Mouse (Mus musculus) forebrain, embryonic 11.5 days (tissue): ENCODE data around the gene Tmem101. TPM values are rescaled to one million over a fixed set of nuclear protein-coding genes. Genes with fewer than 3 reads are reported as not detected.

Source experiments
- ATAC-seq: fragments of 200-750 bp; cut with Nextera tagmentation; replicated peaks from 2 replicates; pipeline ENCODE4 v1.8.0; 2017; ENCODE audit warnings: moderate TSS enrichment; ENCODE audit not compliant: low FRiP score
- DNase-seq: peaks from one replicate; pipeline ENCODE4 v3.0.0-alpha.2; 2017; ENCODE audit warnings: low spot score
- H3K27ac ChIP-seq: fragments of 300-500 bp; sonication (generic); 2 replicates; pipeline ENCODE4 v1.5.1; 2014; ENCODE audit warnings: low read depth, low read length
- H3K27me3 ChIP-seq: fragments of 300-500 bp; sonication (generic); 2 replicates; pipeline ENCODE4 v1.6.1; 2014; ENCODE audit warnings: mild to moderate bottlenecking, low read length, mixed read lengths; ENCODE audit not compliant: control insufficient read depth, insufficient read depth
- H3K36me3 ChIP-seq: fragments of 300-500 bp; sonication (generic); 2 replicates; pipeline ENCODE4 v1.6.1; 2014; ENCODE audit warnings: mild to moderate bottlenecking, low read length, moderate library complexity, mixed read lengths; ENCODE audit not compliant: control insufficient read depth, insufficient read depth
- H3K4me1 ChIP-seq: fragments of 300-500 bp; sonication (generic); replicated peaks from 2 replicates; pipeline ENCODE4 v1.6.1; 2014; ENCODE audit warnings: low read length, mixed read lengths; ENCODE audit not compliant: control insufficient read depth, insufficient read depth
- H3K4me2 ChIP-seq: fragments of 300-500 bp; sonication (generic); 2 replicates; pipeline ENCODE4 v1.6.1; 2014; ENCODE audit warnings: low read depth, mild to moderate bottlenecking, low read length, moderate library complexity, mixed read lengths; ENCODE audit not compliant: severe bottlenecking
- H3K4me3 ChIP-seq: fragments of 300-500 bp; sonication (generic); 2 replicates; pipeline ENCODE4 v1.5.1; 2014; ENCODE audit warnings: low read depth, low read length
- H3K9ac ChIP-seq: fragments of 300-500 bp; sonication (generic); 2 replicates; pipeline ENCODE4 v1.6.1; 2014; ENCODE audit warnings: low read length
- H3K9me3 ChIP-seq: fragments of 300-500 bp; sonication (generic); 2 replicates; pipeline ENCODE4 v1.6.1; 2016; ENCODE audit warnings: low read length, mixed read lengths; ENCODE audit not compliant: control insufficient read depth
- WGBS: fragments of 180-500 bp; shearing (Covaris S2); extraction: QIAGEN DNeasy Blood & Tissue Kit; methylation state at CpG from one replicate; pipeline ENCODE4 v1.1.7; 2014; 5-methylcytosine and 5-hydroxymethylcytosine counted together
- polyA plus RNA-seq: library from polyadenylated mRNA; unstranded; fragments of >200 nt; fragmentation: Nextera tagmentation; extraction: Ambion mirVana; gene quantifications from 2 replicates; pipeline ENCODE4 v1.2.1, GENCODE M21; 2014

Gene Tmem101
- polyA plus RNA-seq, 1 experiment from 2014 or later: 35.7 TPM

DNA sequence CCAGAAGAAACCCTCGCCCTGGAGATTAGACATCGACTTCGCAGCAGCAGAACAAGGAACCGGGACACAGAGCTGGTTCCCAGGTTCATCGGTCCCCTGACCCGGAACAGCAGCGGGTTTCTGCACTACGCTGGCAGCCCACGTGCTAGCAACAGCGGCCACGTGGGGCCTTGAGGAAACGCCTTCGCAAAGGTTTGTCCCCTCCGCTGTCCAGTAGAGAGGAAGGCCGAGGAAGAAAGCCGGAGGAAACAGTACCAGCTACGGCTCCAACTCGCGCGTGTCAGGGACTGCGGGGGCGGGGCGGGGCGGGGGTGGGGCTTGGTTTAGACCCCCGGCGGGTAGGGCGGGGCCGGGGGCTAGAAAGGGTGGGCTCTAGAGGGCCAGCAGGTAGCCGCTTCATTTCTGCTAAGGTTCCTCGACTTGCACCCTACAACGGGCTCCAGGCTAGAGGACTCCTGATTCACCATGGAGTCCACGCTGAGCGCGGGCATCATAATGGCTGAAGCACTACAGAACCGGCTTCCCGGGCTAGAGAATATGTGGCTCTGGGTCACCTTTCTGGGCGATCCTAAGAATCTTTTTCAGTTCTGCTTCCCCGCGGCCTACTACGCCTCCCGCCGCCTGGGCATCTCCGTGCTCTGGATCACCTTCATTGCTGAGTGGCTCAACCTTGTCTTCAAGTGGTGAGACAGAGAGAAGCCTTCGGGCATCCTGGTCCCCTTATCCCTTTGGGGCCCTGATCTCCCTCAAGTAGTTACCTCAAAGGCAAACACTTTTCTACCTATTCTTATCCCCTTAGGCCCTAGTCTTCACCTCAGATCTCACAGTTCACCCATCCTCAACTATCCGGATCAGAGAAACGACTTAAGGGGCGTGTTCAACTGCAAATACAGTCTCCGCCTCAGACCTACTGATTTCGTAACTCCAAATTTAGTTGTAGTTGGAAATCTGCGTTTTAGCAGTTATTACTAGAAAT is 33.5 kb upstream of the Tmem101 start, which contains the start of gene G6pc3:
Gene G6pc3, plus strand, starts transcription at position 160 of the 976 bp plus-strand sequence.
- peak within 1 kb of the TSS; percentile 79 for H3K4me2 ChIP-seq
- peak within 1 kb of the TSS; percentile 58 for H3K4me3 ChIP-seq
- H3K9me3 ChIP-seq: no peaks in the 10 kb centered on the region
- ATAC-seq (peak; percentile 82), DNase-seq (peak; percentile 90)
- 3% methylated on average over 50 of the region's 50 CpGs for WGBS
- H3K4me1 ChIP-seq: 0 out of 2 replicates have a peak, but pooled peaks cover 5% of the 10 kb centered on the region
- H3K27ac ChIP-seq: 0 out of 2 replicates have a peak within 1 kb of the TSS, but pooled peaks have one; percentile 13
- H3K9ac ChIP-seq: peak within 1 kb of the TSS; percentile 73
- H3K27me3 ChIP-seq: no peaks in the 10 kb centered on the region
- no peaks in the 10 kb centered on the region; the same call in 1 of the 2 replicates for H3K36me3 ChIP-seq

DNA sequence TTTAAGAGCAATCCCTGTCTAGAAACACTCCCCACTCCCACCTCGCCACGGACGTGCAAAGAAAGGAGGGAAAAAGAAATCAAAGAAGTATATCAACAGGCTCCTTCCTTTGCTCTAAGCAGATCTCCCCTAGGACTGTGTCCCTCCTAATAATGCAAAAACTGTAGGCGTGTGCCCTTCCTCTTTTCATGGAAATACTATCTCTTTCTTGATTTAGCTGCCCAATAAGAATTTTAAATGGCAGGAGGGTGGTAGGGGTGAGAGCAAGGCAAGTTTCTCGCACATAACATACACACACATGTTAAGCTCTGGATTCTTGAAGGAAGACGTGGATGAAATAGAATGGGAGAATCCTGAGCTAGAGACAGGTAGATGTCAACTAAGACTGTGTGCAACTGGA is 32.8 kb upstream of the Tmem101 start:
- Histone ChIP-seq H3K4me2 (peak overlapping the region; percentile 79), H3K4me3 (peak overlapping the region; percentile 58), H3K36me3 (no peaks in the 10 kb centered on the region; the same call in 1 of the 2 replicates), H3K27ac (no peak overlapping the region), H3K27me3 (no peaks in the 10 kb centered on the region), H3K4me1 (peaks cover 8% of the 10 kb centered on the region; the same call in 1 of the 2 replicates), H3K9ac (peak overlapping the region; percentile 73), H3K9me3 (no peaks in the 10 kb centered on the region)
- ATAC-seq: no peak
- 79% methylated on average over 6 of the region's 6 CpGs for WGBS
- DNase-seq: no peak

DNA sequence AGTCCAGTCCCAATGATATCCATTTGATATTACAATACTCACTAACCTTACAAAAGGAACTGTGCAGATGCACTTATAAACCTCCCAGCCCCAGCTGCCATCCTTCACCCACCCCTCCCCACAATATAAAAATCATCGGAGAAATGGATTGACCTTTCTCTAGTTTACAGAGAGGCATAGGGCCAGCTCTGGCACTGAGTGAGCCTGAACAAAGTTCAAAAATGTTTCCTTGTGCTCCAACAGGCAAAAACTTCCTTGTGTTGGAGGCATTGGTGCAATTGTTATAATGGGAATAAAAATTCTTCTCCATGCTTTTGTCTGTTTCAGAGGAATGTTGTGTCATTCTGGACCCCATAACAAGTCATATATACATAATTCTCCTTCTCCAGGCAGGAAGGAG is 30.0 kb upstream of the Tmem101 start:
- Histone ChIP-seq H3K27ac (no peak overlapping the region), H3K9me3 (no peaks in the 10 kb centered on the region), H3K27me3 (no peaks in the 10 kb centered on the region), H3K36me3 (peaks cover under 1% of the 10 kb centered on the region; the same call in 1 of the 2 replicates), H3K4me3 (no peak overlapping the region), H3K9ac (no peak overlapping the region), H3K4me1 (peaks cover 8% of the 10 kb centered on the region; the same call in 1 of the 2 replicates), H3K4me2 (no peak overlapping the region)
- no peak for ATAC-seq
- WGBS: 94% methylated on average over 1 of the region's 1 CpGs
- no peak for DNase-seq

DNA sequence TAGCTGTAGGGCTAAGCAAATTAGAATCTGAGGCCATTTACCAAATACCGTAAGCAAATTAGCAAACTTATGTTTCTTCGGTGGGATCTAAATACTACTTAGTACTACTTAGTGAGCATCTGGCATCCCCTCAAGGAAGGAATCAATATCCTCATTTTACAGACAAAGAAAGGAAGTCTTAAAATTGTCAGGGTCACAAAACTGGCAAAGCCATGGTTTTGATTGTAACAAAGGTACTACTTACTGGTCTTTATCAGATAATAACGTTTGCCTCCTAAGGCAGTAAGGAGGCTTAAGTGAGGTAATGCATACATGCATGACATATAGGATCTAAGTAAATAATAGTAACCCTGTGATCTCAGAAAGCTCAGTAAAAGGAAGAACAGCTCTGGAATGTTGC is 29.5 kb upstream of the Tmem101 start:
- ATAC-seq: no peak
- Histone ChIP-seq H3K9ac (no peak overlapping the region; the same call in 1 of the 2 replicates), H3K4me1 (peaks cover 6% of the 10 kb centered on the region; the same call in 1 of the 2 replicates), H3K36me3 (peaks cover 3% of the 10 kb centered on the region; the same call in 1 of the 2 replicates), H3K4me2 (peak overlapping the region; percentile 87), H3K9me3 (no peaks in the 10 kb centered on the region), H3K27me3 (no peaks in the 10 kb centered on the region), H3K27ac (no peak overlapping the region), H3K4me3 (peak overlapping the region; percentile 91)
- 67% methylated on average over 3 of the region's 3 CpGs for WGBS
- DNase-seq: no peak

DNA sequence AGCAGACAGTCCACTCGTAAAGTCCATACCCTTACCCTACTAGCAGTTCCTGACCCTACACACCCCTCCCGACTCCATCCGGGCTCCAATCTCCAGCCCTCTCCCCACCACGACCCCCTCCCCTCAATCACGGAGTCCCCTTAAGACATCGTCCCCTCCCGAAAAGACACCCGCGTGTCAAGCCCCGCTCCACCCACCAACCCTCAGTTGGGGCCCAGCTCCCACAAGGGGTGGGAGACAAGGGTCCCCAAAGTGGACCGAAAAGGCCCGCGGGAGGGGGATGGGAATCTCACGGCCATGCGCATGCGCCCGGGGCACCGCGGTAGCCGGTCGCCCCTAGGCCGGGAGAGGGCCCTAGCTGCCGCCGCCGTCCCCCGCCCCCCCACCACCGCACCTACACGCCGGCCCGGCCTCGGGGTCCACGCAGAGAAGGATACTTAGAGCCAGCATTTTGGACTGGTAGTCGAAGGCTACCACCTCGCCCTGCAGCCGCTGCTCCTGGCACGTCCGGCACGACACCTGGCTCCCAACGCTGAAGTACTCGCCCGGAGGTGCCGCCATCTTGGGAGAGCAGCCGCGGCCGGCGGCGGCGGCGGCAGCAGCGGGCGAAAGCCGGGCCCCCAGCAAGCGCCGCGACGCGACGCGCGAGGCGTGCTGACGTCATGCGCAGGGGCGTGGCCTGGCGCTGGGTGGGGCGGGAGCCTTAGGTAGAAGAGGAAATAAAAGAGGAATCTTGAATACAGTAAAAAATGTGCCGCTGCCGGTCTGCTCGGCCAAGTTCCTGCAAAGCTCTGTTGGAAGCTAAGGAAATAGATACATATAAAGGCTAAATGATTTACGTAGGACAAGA is 28.7 kb upstream of the Tmem101 start, which contains the start of gene Lsm12:
Gene Lsm12, minus strand, starts transcription at position 651 of the 850 bp plus-strand sequence.
- Histone ChIP-seq H3K4me1 (peaks cover 5% of the 10 kb centered on the region; the same call in 1 of the 2 replicates), H3K9me3 (no peaks in the 10 kb centered on the region), H3K27me3 (no peaks in the 10 kb centered on the region), H3K4me2 (peak within 1 kb of the TSS; percentile 87), H3K4me3 (peak within 1 kb of the TSS; percentile 91), H3K27ac (peak within 1 kb of the TSS; percentile 90), H3K9ac (peak within 1 kb of the TSS; percentile 90), H3K36me3 (peaks cover 3% of the 10 kb centered on the region; the same call in 1 of the 2 replicates)
- DNase-seq (peak; percentile 97), ATAC-seq (peak; percentile 84)
- under 1% methylated on average over 70 of the region's 70 CpGs for WGBS

DNA sequence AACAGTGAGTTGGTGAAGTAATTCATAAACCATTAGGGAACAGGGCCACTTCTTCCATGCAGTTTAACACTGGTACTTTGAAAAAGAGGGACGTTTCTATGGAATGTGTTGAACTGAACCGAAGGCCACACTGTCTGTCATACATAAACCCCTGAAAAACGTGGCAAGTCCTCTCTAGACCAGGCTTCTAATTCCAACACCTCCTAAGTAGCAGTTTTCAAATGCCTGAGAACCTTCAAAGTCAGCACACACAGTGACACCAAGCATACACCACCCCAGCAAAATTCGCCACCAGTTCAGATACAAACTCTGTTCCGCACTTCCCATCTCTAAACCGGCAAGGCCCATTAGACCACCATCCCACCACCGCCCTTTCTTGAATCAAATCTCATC is 28.0 kb upstream of the Tmem101 start:
- WGBS: 10% methylated on average over 7 of the region's 7 CpGs
- H3K27me3 ChIP-seq: no peaks in the 10 kb centered on the region
- peak overlapping the region; percentile 87 for H3K4me2 ChIP-seq
- no peak for ATAC-seq
- peak overlapping the region; percentile 90; the same call in 1 of the 2 replicates for H3K27ac ChIP-seq
- H3K9me3 ChIP-seq: no peaks in the 10 kb centered on the region
- H3K36me3 ChIP-seq: peaks cover 3% of the 10 kb centered on the region; the same call in 1 of the 2 replicates
- H3K4me1 ChIP-seq: peaks cover 5% of the 10 kb centered on the region; the same call in 1 of the 2 replicates
- peak overlapping the region; percentile 91 for H3K4me3 ChIP-seq
- DNase-seq: no peak
- peak overlapping the region; percentile 90 for H3K9ac ChIP-seq

DNA sequence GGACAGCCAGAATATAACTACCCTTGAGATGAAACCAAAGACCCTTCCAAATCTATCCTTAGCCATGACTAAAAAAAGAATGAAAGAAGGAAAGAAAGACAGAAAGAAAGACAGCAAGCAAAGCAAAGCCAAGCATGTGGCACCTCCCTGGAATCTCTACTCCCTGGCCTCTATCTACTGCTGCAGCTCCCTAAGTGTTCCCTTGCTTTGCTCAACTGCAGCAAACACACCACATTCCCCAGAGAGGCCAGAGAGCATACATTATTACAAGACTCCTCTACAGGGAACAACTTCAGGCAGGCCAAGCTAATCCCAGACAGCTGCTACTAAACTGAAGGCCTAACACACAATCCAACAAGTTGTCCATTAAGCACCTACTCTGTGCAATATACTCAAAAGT is 23.6 kb upstream of the Tmem101 start:
- no peaks in the 10 kb centered on the region for H3K9me3 ChIP-seq
- no peak overlapping the region for H3K4me2 ChIP-seq
- H3K27ac ChIP-seq: no peak overlapping the region
- H3K27me3 ChIP-seq: no peaks in the 10 kb centered on the region
- H3K4me1 ChIP-seq: peaks cover 3% of the 10 kb centered on the region; the same call in 1 of the 2 replicates
- H3K36me3 ChIP-seq: peaks cover 6% of the 10 kb centered on the region; the same call in 1 of the 2 replicates
- no peak for ATAC-seq
- no peak for DNase-seq
- H3K9ac ChIP-seq: no peak overlapping the region
- no peak overlapping the region for H3K4me3 ChIP-seq

DNA sequence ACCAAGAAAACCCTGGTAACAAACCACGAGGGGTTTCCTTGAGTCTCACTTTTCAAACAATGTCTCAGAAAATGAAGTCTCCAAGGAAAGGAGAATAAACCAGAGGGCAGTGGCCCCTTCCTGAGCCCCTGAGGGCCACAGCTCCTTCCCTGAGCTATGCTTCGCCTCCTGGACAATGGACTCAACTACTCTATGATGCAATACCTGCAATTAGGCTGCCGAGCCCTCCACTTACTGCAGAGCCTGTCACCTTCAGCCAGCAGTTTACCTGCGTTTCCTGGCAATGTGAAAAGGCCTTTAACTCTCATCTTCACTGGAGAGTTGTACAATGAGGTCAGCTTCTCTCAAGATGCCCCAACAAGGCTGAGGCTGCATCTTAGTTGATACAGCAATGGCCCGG is 12.5 kb upstream of the Tmem101 start:
- H3K27ac ChIP-seq: no peak overlapping the region
- H3K4me3 ChIP-seq: no peak overlapping the region
- no peaks in the 10 kb centered on the region for H3K27me3 ChIP-seq
- H3K4me2 ChIP-seq: no peak overlapping the region
- ATAC-seq (no peak), DNase-seq (no peak)
- no peaks in the 10 kb centered on the region for H3K4me1 ChIP-seq
- H3K9ac ChIP-seq: no peak overlapping the region
- H3K36me3 ChIP-seq: peaks cover 4% of the 10 kb centered on the region
- 91% methylated on average over 5 of the region's 5 CpGs for whole genome bisulfite sequencing
- no peaks in the 10 kb centered on the region for H3K9me3 ChIP-seq
